8 mouse cellular contexts compared by ENCODE assay signal in the genomic region with DNA sequence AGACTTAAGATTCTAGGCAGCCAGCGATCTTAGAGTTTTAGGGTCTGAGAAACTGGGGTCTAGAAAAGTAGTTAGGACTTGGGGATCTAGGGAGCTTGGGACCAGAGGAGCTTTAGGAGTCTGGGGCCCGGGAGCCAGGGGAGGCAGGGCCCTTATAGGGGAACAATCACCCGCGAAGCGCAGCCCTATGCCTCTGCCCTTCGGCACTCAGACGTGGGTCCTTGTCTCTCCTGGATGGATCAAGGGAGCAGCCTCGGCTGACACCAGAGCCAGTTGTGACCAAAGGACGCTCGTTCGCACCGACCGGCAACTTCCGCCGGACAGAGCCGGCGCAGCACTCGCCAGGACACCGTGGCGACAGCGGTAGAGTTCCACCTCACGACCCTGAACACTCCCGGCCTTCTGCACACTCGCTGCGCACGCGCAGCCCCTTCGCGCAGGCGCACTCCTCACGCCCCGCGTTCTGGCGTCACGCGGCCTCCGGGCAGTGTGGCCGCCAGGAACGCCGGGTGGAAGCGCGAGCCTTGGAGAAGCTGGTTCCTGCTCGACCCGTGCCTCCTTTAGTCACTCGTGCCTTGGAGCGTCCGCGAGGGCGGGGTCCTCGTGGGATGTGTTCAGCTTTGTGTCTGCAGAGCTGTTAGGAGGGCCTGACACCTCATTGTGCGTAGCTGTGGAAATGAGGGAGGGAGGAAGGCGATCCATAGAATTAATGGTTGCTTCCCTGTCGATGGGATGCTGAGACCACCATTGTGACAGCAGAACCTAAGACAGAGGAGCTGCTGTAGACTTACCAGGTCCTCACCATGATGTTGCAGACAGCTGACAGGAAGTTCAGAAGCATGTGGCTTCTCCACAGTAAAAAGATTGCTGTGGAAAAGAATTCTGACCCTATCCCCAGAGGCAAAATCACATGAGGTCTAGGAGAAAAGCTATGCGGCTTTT. TPM values are rescaled to one million over a fixed set of nuclear protein-coding genes. Genes with fewer than 3 reads are reported as not detected.
DNase-seq lines count a peak whose midpoint lies in the region; ATAC-seq and TF ChIP-seq lines count a peak whose summit lies in the region.

No protein-coding gene starts in this region.

- peaks cover 12% of the 10 kb centered on the region for H3K4me1 ChIP-seq in embryonic facial prominence, embryonic 12.5 days
- peaks cover 10% of the 10 kb centered on the region; the same call in 1 of the 2 replicates for H3K4me1 ChIP-seq in limb, embryonic 11.5 days (ENCODE audit: control insufficient read depth, insufficient read depth, low read length)
- peaks cover 18% of the 10 kb centered on the region for H3K4me1 ChIP-seq in midbrain, embryonic 13.5 days (replicated peaks)
- H3K4me1 ChIP-seq in small intestine, adult 2 months (ENCODE audit: control insufficient read depth, insufficient read depth, insufficient read length, low read length) = peaks cover 13% of the 10 kb centered on the region; the same call in 1 of the 2 replicates

- no peaks in the 10 kb centered on the region for H3K36me3 ChIP-seq in embryonic facial prominence, embryonic 12.5 days
- H3K36me3 ChIP-seq in limb, embryonic 11.5 days (ENCODE audit: control insufficient read depth, insufficient read depth, low read length) = no peaks in the 10 kb centered on the region
- H3K36me3 ChIP-seq in midbrain, embryonic 13.5 days = no peaks in the 10 kb centered on the region
- no peaks in the 10 kb centered on the region for H3K36me3 ChIP-seq in small intestine, adult 2 months (ENCODE audit: control insufficient read depth, insufficient read depth, low read length)

- peak; percentile 90 for DNase-seq in 3T3-L1 (ENCODE audit: low read depth, low spot score)
- DNase-seq in adrenal gland, postnatal 36 days = peak; percentile 97
- peak; percentile 96 to 97 for DNase-seq in heart, adult 18-20 months
- DNase-seq in kidney, adult 18-20 months = peak; percentile 94
- peak; percentile 95 for DNase-seq in limb, embryonic 11.5 days (ENCODE audit: low spot score)

- H3K27me3 ChIP-seq in embryonic facial prominence, embryonic 12.5 days = no peaks in the 10 kb centered on the region
- no peaks in the 10 kb centered on the region for H3K27me3 ChIP-seq in limb, embryonic 11.5 days (ENCODE audit: control insufficient read depth, insufficient read depth, low read length)
- H3K27me3 ChIP-seq in midbrain, embryonic 13.5 days = 0 out of 2 replicates have a peak, but pooled peaks cover 2% of the 10 kb centered on the region
- H3K27me3 ChIP-seq in small intestine, adult 2 months (ENCODE audit: control insufficient read depth, insufficient read depth, low read length) = no peaks in the 10 kb centered on the region

- H3K9ac ChIP-seq in embryonic facial prominence, embryonic 12.5 days = peak overlapping the region; percentile 84
- peak overlapping the region; percentile 83 for H3K9ac ChIP-seq in limb, embryonic 11.5 days (ENCODE audit: low read length)
- peak overlapping the region; percentile 90 for H3K9ac ChIP-seq in midbrain, embryonic 13.5 days (replicated peaks)

- H3K9me3 ChIP-seq in embryonic facial prominence, embryonic 12.5 days = no peaks in the 10 kb centered on the region
- H3K9me3 ChIP-seq in limb, embryonic 11.5 days (ENCODE audit: control insufficient read depth, low read length) = no peaks in the 10 kb centered on the region
- no peaks in the 10 kb centered on the region for H3K9me3 ChIP-seq in midbrain, embryonic 13.5 days

- H3K4me3 ChIP-seq in embryonic facial prominence, embryonic 12.5 days = peak overlapping the region; percentile 62
- H3K4me3 ChIP-seq in limb, embryonic 11.5 days (ENCODE audit: low read depth, low read length) = peak overlapping the region; percentile 55
- peak overlapping the region; percentile 62 for H3K4me3 ChIP-seq in midbrain, embryonic 13.5 days (replicated peaks)
- peak overlapping the region; percentile 69 for H3K4me3 ChIP-seq in small intestine, adult 2 months (ENCODE audit: low read depth, low read length)

- 3% methylated on average over 54 of the region's 54 CpGs for WGBS in embryonic facial prominence, embryonic 12.5 days
- 4% methylated on average over 54 of the region's 54 CpGs for WGBS in limb, embryonic 11.5 days
- 2% methylated on average over 54 of the region's 54 CpGs for WGBS in midbrain, embryonic 13.5 days
- 2% methylated on average over 54 of the region's 54 CpGs for WGBS in small intestine, adult 2 months

- TF ChIP-seq CTCF in small intestine, adult 2 months (IDR thresholded peaks at IDR 0.05; ENCODE audit: extremely low read depth, insufficient read length, insufficient replicate concordance, low read depth, low read length) = no peak

- TF ChIP-seq POLR2A in small intestine, adult 2 months (IDR thresholded peaks at IDR 0.05; ENCODE audit: low read depth, low read length) = peak; percentile 89

- peak; percentile 90 for ATAC-seq in embryonic facial prominence, embryonic 12.5 days (ENCODE audit: insufficient number of reproducible peaks, insufficient read depth, low FRiP score, low TSS enrichment)
- peak; percentile 93 for ATAC-seq in limb, embryonic 11.5 days (ENCODE audit: insufficient number of reproducible peaks, low FRiP score, low TSS enrichment, low read depth)
- peak; percentile 97 for ATAC-seq in midbrain, embryonic 13.5 days

- H3K27ac ChIP-seq in embryonic facial prominence, embryonic 12.5 days = peak overlapping the region; percentile 76
- peak overlapping the region; percentile 62; the same call in 1 of the 2 replicates for H3K27ac ChIP-seq in limb, embryonic 11.5 days (replicated peaks; ENCODE audit: low read depth, low read length)
- H3K27ac ChIP-seq in midbrain, embryonic 13.5 days = peak overlapping the region; percentile 93
- H3K27ac ChIP-seq in small intestine, adult 2 months (ENCODE audit: insufficient read depth, low read depth, low read length) = peak overlapping the region; percentile 56

- peak overlapping the region; percentile 86 for H3K4me2 ChIP-seq in embryonic facial prominence, embryonic 12.5 days (replicated peaks)
- peak overlapping the region; percentile 90 for H3K4me2 ChIP-seq in limb, embryonic 11.5 days (ENCODE audit: low read depth, severe bottlenecking)
- H3K4me2 ChIP-seq in midbrain, embryonic 13.5 days (replicated peaks) = peak overlapping the region; percentile 73

RNA-seq across cellular contexts. Expression of a gene that starts 14.8 kb away (rescaled TPM):
- total RNA-seq in adrenal gland, postnatal 36 days (2021) = 1 to 10 TPM; 5.0 to 9.0 TPM
- 2.1 and 2.5 TPM in 2 replicates for polyA plus RNA-seq in embryonic facial prominence, embryonic 12.5 days (2016; fragmentation: Nextera tagmentation; extraction: Ambion mirVana)
- 1 to 10 TPM; 3.6 to 4.9 TPM for total RNA-seq in heart, adult 18-20 months (2021)
- polyA plus RNA-seq in limb, embryonic 11.5 days (2014; fragmentation: Nextera tagmentation; extraction: Ambion mirVana) = 0.82 and 1.6 TPM in 2 replicates
- polyA plus RNA-seq in midbrain, embryonic 13.5 days (2015; fragmentation: Nextera tagmentation; extraction: Ambion mirVana) = 2.8 and 3.3 TPM in 2 replicates
- polyA plus RNA-seq in small intestine, adult 2 months (2012; rRNA removed) = 27.7 and 32.8 TPM in 2 replicates

RNA-seq across cellular contexts. Expression of a gene that starts 18.8 kb away (rescaled TPM):
- total RNA-seq in adrenal gland, postnatal 36 days (2021) = 100 to 1,000 TPM; 256 to 378 TPM
- polyA plus RNA-seq in embryonic facial prominence, embryonic 12.5 days (2016; fragmentation: Nextera tagmentation; extraction: Ambion mirVana) = 98.8 and 153 TPM in 2 replicates
- total RNA-seq in heart, adult 18-20 months (2021) = 100 to 1,000 TPM; 182 to 193 TPM
- 95.4 and 113 TPM in 2 replicates for polyA plus RNA-seq in limb, embryonic 11.5 days (2014; fragmentation: Nextera tagmentation; extraction: Ambion mirVana)
- 55.9 and 61.1 TPM in 2 replicates for polyA plus RNA-seq in midbrain, embryonic 13.5 days (2015; fragmentation: Nextera tagmentation; extraction: Ambion mirVana)
- polyA plus RNA-seq in small intestine, adult 2 months (2012; rRNA removed) = 79.0 and 88.7 TPM in 2 replicates

RNA-seq across cellular contexts. Expression of a gene that starts 26.8 kb away (rescaled TPM):
- 10 to 100 TPM; 41.5 to 48.8 TPM for total RNA-seq in adrenal gland, postnatal 36 days (2021)
- 17.0 and 19.2 TPM in 2 replicates for polyA plus RNA-seq in embryonic facial prominence, embryonic 12.5 days (2016; fragmentation: Nextera tagmentation; extraction: Ambion mirVana)
- total RNA-seq in heart, adult 18-20 months (2021) = 10 to 100 TPM; 10.1 to 11.1 TPM
- polyA plus RNA-seq in limb, embryonic 11.5 days (2014; fragmentation: Nextera tagmentation; extraction: Ambion mirVana) = 9.5 and 9.6 TPM in 2 replicates
- 20.2 and 22.0 TPM in 2 replicates for polyA plus RNA-seq in midbrain, embryonic 13.5 days (2015; fragmentation: Nextera tagmentation; extraction: Ambion mirVana)
- polyA plus RNA-seq in small intestine, adult 2 months (2012; rRNA removed) = 59.3 and 99.3 TPM in 2 replicates

RNA-seq across cellular contexts. Expression of a gene that starts 49.0 kb away (rescaled TPM):
- total RNA-seq in adrenal gland, postnatal 36 days (2021) = 10 to 100 TPM; 45.4 to 46.9 TPM
- polyA plus RNA-seq in embryonic facial prominence, embryonic 12.5 days (2016; fragmentation: Nextera tagmentation; extraction: Ambion mirVana) = 205 and 218 TPM in 2 replicates
- total RNA-seq in heart, adult 18-20 months (2021) = 10 to 100 TPM; 31.7 to 35.2 TPM
- 294 TPM in 2 replicates for polyA plus RNA-seq in limb, embryonic 11.5 days (2014; fragmentation: Nextera tagmentation; extraction: Ambion mirVana)
- 83.0 and 96.5 TPM in 2 replicates for polyA plus RNA-seq in midbrain, embryonic 13.5 days (2015; fragmentation: Nextera tagmentation; extraction: Ambion mirVana)
- 16.1 and 31.3 TPM in 2 replicates for polyA plus RNA-seq in small intestine, adult 2 months (2012; rRNA removed)

Comparison
In these comparisons a context has a peak if more than half of its experiments do, and no peak if none do; other contexts are left out.
1. Peak in every context shown above with its lines: DNase-seq, ATAC-seq, H3K4me3 ChIP-seq and H3K27ac ChIP-seq.